Mouse (Mus musculus): ENCODE data around the gene Arsj.

The Arsj gene

DNA sequence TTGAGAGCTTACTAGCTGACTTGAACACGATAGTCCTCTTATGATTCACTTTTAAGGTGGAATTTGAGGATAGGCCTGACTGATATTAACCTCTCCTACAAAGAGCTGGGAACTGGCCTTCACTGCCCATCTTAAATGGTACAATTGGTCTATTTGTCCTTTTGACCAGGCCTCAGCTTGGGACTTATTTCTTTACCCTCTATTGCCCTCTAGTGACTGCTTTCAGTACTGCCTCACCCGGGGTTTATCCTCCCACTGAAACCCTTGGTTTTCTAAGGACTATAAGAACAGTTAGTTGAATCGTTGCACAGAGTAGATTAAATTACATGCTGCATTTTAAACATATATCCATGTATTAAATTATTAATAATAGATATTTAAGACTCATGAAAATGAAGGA, 39.4 kb downstream of the Arsj start:
- peak; percentile 24 to 55 for DNase-seq

DNA sequence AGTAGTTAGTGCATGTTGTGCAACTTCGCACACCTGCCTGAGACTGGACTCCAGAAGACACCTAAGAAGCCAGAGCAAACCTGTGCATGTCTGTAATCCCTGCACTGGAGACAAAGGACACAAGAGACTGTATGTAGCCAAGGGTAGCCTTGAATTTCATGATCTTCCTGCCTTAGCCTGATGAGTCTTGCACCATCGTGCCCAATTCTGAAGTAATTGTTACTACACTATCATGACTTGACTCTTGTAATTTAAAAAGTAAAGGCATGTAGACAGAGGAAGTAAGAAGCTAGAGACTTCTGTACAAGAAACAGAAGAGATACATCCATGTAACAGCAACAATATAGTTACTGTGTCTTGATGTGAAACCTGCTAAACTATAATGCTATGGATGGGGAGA, 40.7 kb downstream of the Arsj start:
- no peak for DNase-seq

- DNase-seq = no peak
These were observed 67.1 kb downstream of the Arsj start for GRCm38 (mm10) chr3:126430524-126431064.

DNA sequence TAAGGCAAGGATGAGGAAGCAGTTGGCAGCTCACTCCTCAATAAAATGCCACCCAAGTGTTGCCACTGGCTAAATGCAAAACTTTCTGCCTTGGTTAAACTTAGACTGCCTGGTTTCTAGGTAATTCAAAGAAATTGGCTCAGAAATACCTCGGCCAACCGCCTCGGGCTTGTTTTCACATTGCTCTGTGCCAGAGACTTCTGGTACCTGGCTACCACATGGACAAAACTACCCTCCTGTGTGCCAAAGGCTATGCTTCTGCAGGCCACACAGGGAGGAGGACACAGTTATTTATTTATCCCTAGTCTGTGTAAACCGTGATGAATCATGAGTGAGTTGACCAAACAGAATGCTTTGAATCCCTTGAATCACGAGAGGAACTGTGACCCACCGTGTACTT, 75.8 kb downstream of the Arsj start:
- no peak for DNase-seq

- DNase-seq = no peak
These were observed 85.6 kb downstream of the Arsj start for GRCm38 (mm10) chr3:126449058-126449457.

DNA sequence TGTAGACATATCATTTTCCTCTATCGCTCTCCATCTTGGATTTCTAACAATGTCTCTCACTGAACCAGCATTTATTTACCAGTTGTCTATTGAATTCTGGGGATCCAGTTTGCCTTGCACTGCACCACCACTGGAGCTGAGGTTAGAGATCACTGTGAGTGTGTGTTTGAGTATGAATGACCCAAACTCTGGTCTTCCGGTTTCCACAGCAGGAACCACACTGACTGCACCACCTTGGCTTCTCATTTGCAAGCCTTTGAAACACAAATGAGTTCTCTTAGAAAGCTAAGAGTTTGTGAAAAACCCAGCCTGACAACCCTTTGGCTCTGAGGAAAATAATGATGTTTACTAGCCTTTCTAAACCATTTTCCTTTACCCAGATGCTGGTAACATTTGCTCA, 86.0 kb downstream of the Arsj start:
- DNase-seq = no peak

DNA sequence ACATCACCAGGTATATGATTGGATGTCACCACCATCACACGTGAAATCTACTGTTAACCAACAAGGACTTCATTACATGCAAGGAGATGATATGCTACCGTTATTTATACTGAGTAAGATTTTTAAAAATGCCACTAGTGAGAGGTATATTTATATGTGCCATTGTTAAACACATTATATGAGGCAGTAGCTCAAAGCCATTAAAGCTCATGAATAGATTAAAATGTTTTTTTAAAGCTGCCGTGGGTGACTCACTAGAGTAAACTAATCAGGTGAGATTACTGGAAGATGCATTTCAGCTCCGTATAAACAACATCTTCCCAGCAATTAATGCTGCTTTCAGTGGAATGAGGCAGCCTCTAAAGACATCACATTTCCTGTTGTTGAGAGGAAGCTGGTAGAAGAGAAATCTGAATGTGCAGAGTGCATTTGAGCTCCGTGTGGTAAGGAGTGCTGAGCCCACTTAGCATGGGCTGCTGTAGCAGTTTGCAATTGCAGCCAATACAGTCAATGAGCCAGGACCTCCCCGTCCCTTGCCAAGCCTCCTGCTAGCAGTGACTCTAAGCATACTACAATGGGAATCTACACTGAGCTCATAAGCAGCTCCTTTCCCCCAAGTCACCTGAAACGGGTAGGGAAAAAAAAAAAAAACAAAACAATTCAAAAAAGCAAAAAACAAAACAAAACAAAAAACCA, 92.5 kb downstream of the Arsj start:
- DNase-seq = no peak

- peak in 1 of 2 experiments; percentile 1 for DNase-seq
These were observed 99.8 kb downstream of the Arsj start for GRCm38 (mm10) chr3:126463119-126463815.

- DNase-seq = no peak
These were observed 100.8 kb downstream of the Arsj start for GRCm38 (mm10) chr3:126464262-126464661.

Data from lung, adult 18-20 months (tissue).